Mouse (Mus musculus): Measurements from ENCODE around the gene Asb17. TPM values are rescaled to one million over a fixed set of nuclear protein-coding genes. Genes with fewer than 3 reads are reported as not detected.
A peak's percentile ranks its signal among the peaks of the same experiment; 100 is the strongest.

Gene Asb17
- polyA plus RNA-seq, 1 experiment from 2014 or later, result not detected

GRCm38 (mm10) chr3:153836316-153836715 lies 7.7 kb upstream of the Asb17 start:
- no peaks in the 10 kb centered on the region for H3K9me3 ChIP-seq (ENCODE audit: control insufficient read depth, low read length)
- no peak overlapping the region for H3K27ac ChIP-seq (ENCODE audit: low read depth)
- DNase-seq (ENCODE audit: low spot score) (no peak), ATAC-seq (replicated peaks; ENCODE audit: low FRiP score, low TSS enrichment, low read depth) (no peak)
- H3K4me1 ChIP-seq (replicated peaks; ENCODE audit: control insufficient read depth, insufficient read depth, low read length), result no peaks in the 10 kb centered on the region
- no peak overlapping the region for H3K4me2 ChIP-seq (ENCODE audit: low read length)
- no peak overlapping the region for H3K9ac ChIP-seq (ENCODE audit: low read length)
- no peak overlapping the region for H3K4me3 ChIP-seq (ENCODE audit: low read depth, low read length)
- H3K36me3 ChIP-seq (ENCODE audit: control insufficient read depth, insufficient read depth, low read length), result no peaks in the 10 kb centered on the region
- WGBS, result 73% methylated on average over 3 of the region's 3 CpGs
- H3K27me3 ChIP-seq (replicated peaks; ENCODE audit: control insufficient read depth, insufficient read depth, low read length), result no peaks in the 10 kb centered on the region

- ATAC-seq (replicated peaks; ENCODE audit: low FRiP score, low TSS enrichment, low read depth) (no peak), DNase-seq (ENCODE audit: low spot score) (no peak)
- Histone ChIP-seq H3K27ac (ENCODE audit: low read depth) (no peak overlapping the region), H3K9me3 (ENCODE audit: control insufficient read depth, low read length) (no peaks in the 10 kb centered on the region), H3K4me1 (replicated peaks; ENCODE audit: control insufficient read depth, insufficient read depth, low read length) (no peaks in the 10 kb centered on the region), H3K36me3 (ENCODE audit: control insufficient read depth, insufficient read depth, low read length) (no peaks in the 10 kb centered on the region), H3K4me2 (ENCODE audit: low read length) (no peak overlapping the region), H3K27me3 (replicated peaks; ENCODE audit: control insufficient read depth, insufficient read depth, low read length) (no peaks in the 10 kb centered on the region), H3K9ac (ENCODE audit: low read length) (no peak overlapping the region), H3K4me3 (ENCODE audit: low read depth, low read length) (no peak overlapping the region)
- WGBS, result 24% methylated on average over 4 of the region's 4 CpGs
Measured at GRCm38 (mm10) chr3:153837593-153837992, 6.4 kb upstream of the Asb17 start.

GRCm38 (mm10) chr3:153844757-153845156 lies 748 bp downstream of the Asb17 start:
- Histone ChIP-seq H3K9ac (ENCODE audit: low read length) (no peak overlapping the region), H3K4me3 (ENCODE audit: low read depth, low read length) (no peak overlapping the region), H3K27me3 (replicated peaks; ENCODE audit: control insufficient read depth, insufficient read depth, low read length) (no peaks in the 10 kb centered on the region), H3K36me3 (ENCODE audit: control insufficient read depth, insufficient read depth, low read length) (no peaks in the 10 kb centered on the region), H3K4me1 (replicated peaks; ENCODE audit: control insufficient read depth, insufficient read depth, low read length) (no peaks in the 10 kb centered on the region), H3K9me3 (ENCODE audit: control insufficient read depth, low read length) (no peaks in the 10 kb centered on the region), H3K27ac (ENCODE audit: low read depth) (no peak overlapping the region), H3K4me2 (ENCODE audit: low read length) (no peak overlapping the region)
- 90% methylated on average over 9 of the region's 9 CpGs for WGBS
- ATAC-seq (replicated peaks; ENCODE audit: low FRiP score, low TSS enrichment, low read depth), result no peak
- no peak for DNase-seq (ENCODE audit: low spot score)

- Histone ChIP-seq H3K9ac (ENCODE audit: low read length) (no peak overlapping the region), H3K4me2 (ENCODE audit: low read length) (no peak overlapping the region), H3K27me3 (replicated peaks; ENCODE audit: control insufficient read depth, insufficient read depth, low read length) (no peaks in the 10 kb centered on the region), H3K36me3 (ENCODE audit: control insufficient read depth, insufficient read depth, low read length) (no peaks in the 10 kb centered on the region), H3K4me3 (ENCODE audit: low read depth, low read length) (no peak overlapping the region), H3K27ac (ENCODE audit: low read depth) (no peak overlapping the region), H3K9me3 (ENCODE audit: control insufficient read depth, low read length) (no peaks in the 10 kb centered on the region), H3K4me1 (replicated peaks; ENCODE audit: control insufficient read depth, insufficient read depth, low read length) (no peaks in the 10 kb centered on the region)
- no peak for ATAC-seq (replicated peaks; ENCODE audit: low FRiP score, low TSS enrichment, low read depth)
- DNase-seq (ENCODE audit: low spot score), result no peak
- WGBS, result 87% methylated on average over 2 of the region's 2 CpGs
Measured at GRCm38 (mm10) chr3:153845500-153845899, 1.5 kb downstream of the Asb17 start.

- Histone ChIP-seq H3K27ac (ENCODE audit: low read depth) (no peak overlapping the region), H3K36me3 (ENCODE audit: control insufficient read depth, insufficient read depth, low read length) (no peaks in the 10 kb centered on the region), H3K4me2 (ENCODE audit: low read length) (no peak overlapping the region), H3K4me1 (replicated peaks; ENCODE audit: control insufficient read depth, insufficient read depth, low read length) (no peaks in the 10 kb centered on the region), H3K9ac (ENCODE audit: low read length) (no peak overlapping the region), H3K27me3 (replicated peaks; ENCODE audit: control insufficient read depth, insufficient read depth, low read length) (no peaks in the 10 kb centered on the region), H3K9me3 (ENCODE audit: control insufficient read depth, low read length) (no peaks in the 10 kb centered on the region), H3K4me3 (ENCODE audit: low read depth, low read length) (no peak overlapping the region)
- DNase-seq (ENCODE audit: low spot score) (no peak), ATAC-seq (replicated peaks; ENCODE audit: low FRiP score, low TSS enrichment, low read depth) (no peak)
- 88% methylated on average over 4 of the region's 4 CpGs for WGBS
Measured at GRCm38 (mm10) chr3:153846109-153846508, 2.1 kb downstream of the Asb17 start.

GRCm38 (mm10) chr3:153847207-153847733 lies 3.3 kb downstream of the Asb17 start:
- Histone ChIP-seq H3K27ac (ENCODE audit: low read depth) (no peak overlapping the region), H3K4me1 (replicated peaks; ENCODE audit: control insufficient read depth, insufficient read depth, low read length) (no peaks in the 10 kb centered on the region), H3K27me3 (replicated peaks; ENCODE audit: control insufficient read depth, insufficient read depth, low read length) (no peaks in the 10 kb centered on the region), H3K9me3 (ENCODE audit: control insufficient read depth, low read length) (no peaks in the 10 kb centered on the region), H3K9ac (ENCODE audit: low read length) (no peak overlapping the region), H3K4me3 (ENCODE audit: low read depth, low read length) (no peak overlapping the region), H3K4me2 (ENCODE audit: low read length) (no peak overlapping the region), H3K36me3 (ENCODE audit: control insufficient read depth, insufficient read depth, low read length) (no peaks in the 10 kb centered on the region)
- DNase-seq (ENCODE audit: low spot score), result no peak
- ATAC-seq (replicated peaks; ENCODE audit: low FRiP score, low TSS enrichment, low read depth), result no peak
- 72% methylated on average over 7 of the region's 7 CpGs for WGBS

GRCm38 (mm10) chr3:153849368-153850015 lies 5.5 kb downstream of the Asb17 start:
- H3K27ac ChIP-seq (ENCODE audit: low read depth), result no peak overlapping the region
- no peaks in the 10 kb centered on the region for H3K27me3 ChIP-seq (replicated peaks; ENCODE audit: control insufficient read depth, insufficient read depth, low read length)
- H3K9ac ChIP-seq (ENCODE audit: low read length), result no peak overlapping the region
- WGBS, result 9% methylated on average over 5 of the region's 5 CpGs
- no peaks in the 10 kb centered on the region for H3K4me1 ChIP-seq (replicated peaks; ENCODE audit: control insufficient read depth, insufficient read depth, low read length)
- peak overlapping the region; percentile 26 for H3K4me2 ChIP-seq (ENCODE audit: low read length)
- no peaks in the 10 kb centered on the region for H3K9me3 ChIP-seq (ENCODE audit: control insufficient read depth, low read length)
- H3K36me3 ChIP-seq (ENCODE audit: control insufficient read depth, insufficient read depth, low read length), result no peaks in the 10 kb centered on the region
- DNase-seq (ENCODE audit: low spot score) (peak; percentile 58), ATAC-seq (replicated peaks; ENCODE audit: low FRiP score, low TSS enrichment, low read depth) (peak; percentile 81)
- H3K4me3 ChIP-seq (ENCODE audit: low read depth, low read length), result no peak overlapping the region

GRCm38 (mm10) chr3:153850759-153851158 lies 6.8 kb downstream of the Asb17 start:
- no peak overlapping the region for H3K4me3 ChIP-seq (ENCODE audit: low read depth, low read length)
- H3K9ac ChIP-seq (ENCODE audit: low read length), result no peak overlapping the region
- no peaks in the 10 kb centered on the region for H3K36me3 ChIP-seq (ENCODE audit: control insufficient read depth, insufficient read depth, low read length)
- H3K4me2 ChIP-seq (ENCODE audit: low read length), result no peak overlapping the region
- ATAC-seq (replicated peaks; ENCODE audit: low FRiP score, low TSS enrichment, low read depth), result no peak
- no peaks in the 10 kb centered on the region for H3K27me3 ChIP-seq (replicated peaks; ENCODE audit: control insufficient read depth, insufficient read depth, low read length)
- H3K9me3 ChIP-seq (ENCODE audit: control insufficient read depth, low read length), result no peaks in the 10 kb centered on the region
- H3K4me1 ChIP-seq (replicated peaks; ENCODE audit: control insufficient read depth, insufficient read depth, low read length), result no peaks in the 10 kb centered on the region
- no peak for DNase-seq (ENCODE audit: low spot score)
- H3K27ac ChIP-seq (ENCODE audit: low read depth), result no peak overlapping the region
- 91% methylated on average over 7 of the region's 7 CpGs for WGBS

GRCm38 (mm10) chr3:153852266-153852665 lies 8.3 kb downstream of the Asb17 start:
- no peaks in the 10 kb centered on the region for H3K36me3 ChIP-seq (ENCODE audit: control insufficient read depth, insufficient read depth, low read length)
- WGBS, result 66% methylated on average over 8 of the region's 8 CpGs
- no peak overlapping the region for H3K9ac ChIP-seq (ENCODE audit: low read length)
- DNase-seq (ENCODE audit: low spot score) (no peak), ATAC-seq (replicated peaks; ENCODE audit: low FRiP score, low TSS enrichment, low read depth) (no peak)
- no peaks in the 10 kb centered on the region for H3K4me1 ChIP-seq (replicated peaks; ENCODE audit: control insufficient read depth, insufficient read depth, low read length)
- H3K9me3 ChIP-seq (ENCODE audit: control insufficient read depth, low read length), result no peaks in the 10 kb centered on the region
- H3K4me3 ChIP-seq (ENCODE audit: low read depth, low read length), result no peak overlapping the region
- H3K27ac ChIP-seq (ENCODE audit: low read depth), result no peak overlapping the region
- H3K27me3 ChIP-seq (replicated peaks; ENCODE audit: control insufficient read depth, insufficient read depth, low read length), result no peaks in the 10 kb centered on the region
- no peak overlapping the region for H3K4me2 ChIP-seq (ENCODE audit: low read length)
